Mouse (Mus musculus) kidney, embryonic 14.5 days (tissue): ENCODE data around the gene Tbxa2r. TPM values are rescaled to one million over a fixed set of nuclear protein-coding genes. Genes with fewer than 3 reads are reported as not detected.

Experiments used
- ATAC-seq: fragments of 200-750 bp; cut with Nextera tagmentation; 2 replicates; pipeline ENCODE4 v1.8.0; 2017; ENCODE audit warnings: moderate number of reproducible peaks, mild to moderate bottlenecking, moderate TSS enrichment, moderate library complexity; ENCODE audit not compliant: low FRiP score, low TSS enrichment
- H3K27ac ChIP-seq: fragments of 300-500 bp; sonication (generic); 2 replicates; pipeline ENCODE4 v1.5.1; 2014; ENCODE audit warnings: low read depth, mild to moderate bottlenecking, low read length, moderate library complexity, mixed read lengths
- H3K27me3 ChIP-seq: fragments of 300-500 bp; sonication (generic); 2 replicates; pipeline ENCODE4 v1.6.1; 2014; ENCODE audit warnings: mild to moderate bottlenecking, low read length; ENCODE audit not compliant: control insufficient read depth, insufficient read depth
- H3K36me3 ChIP-seq: fragments of 300-500 bp; sonication (generic); 2 replicates; pipeline ENCODE4 v1.6.1; 2014; ENCODE audit warnings: low read length, mixed read lengths; ENCODE audit not compliant: control insufficient read depth, insufficient read depth
- H3K4me1 ChIP-seq: fragments of 300-500 bp; sonication (generic); 2 replicates; pipeline ENCODE4 v1.6.1; 2014; ENCODE audit warnings: low read length, mixed read lengths; ENCODE audit not compliant: control insufficient read depth, insufficient read depth
- H3K4me2 ChIP-seq: fragments of 300-500 bp; sonication (generic); replicated peaks from 2 replicates; pipeline ENCODE4 v1.6.1; 2014; ENCODE audit warnings: low read depth, mild to moderate bottlenecking, low read length
- H3K4me3 ChIP-seq: fragments of 300-500 bp; sonication (generic); 2 replicates; pipeline ENCODE4 v1.5.1; 2014; ENCODE audit warnings: mild to moderate bottlenecking, low read length
- H3K9ac ChIP-seq: fragments of 300-500 bp; sonication (generic); 2 replicates; pipeline ENCODE4 v1.6.1; 2014; ENCODE audit warnings: low read depth, mild to moderate bottlenecking, low read length, moderate library complexity
- H3K9me3 ChIP-seq: fragments of 300-500 bp; sonication (generic); 2 replicates; pipeline ENCODE4 v1.6.1; 2016; ENCODE audit warnings: low read length; ENCODE audit not compliant: control insufficient read depth
- WGBS: fragments of 180-500 bp; shearing (Covaris S2); extraction: QIAGEN DNeasy Blood & Tissue Kit; methylation state at CpG from one replicate; pipeline ENCODE4 v1.1.7; 2014; 5-methylcytosine and 5-hydroxymethylcytosine counted together
- polyA plus RNA-seq: library from polyadenylated mRNA; unstranded; fragments of >200 nt; fragmentation: Nextera tagmentation; extraction: Ambion mirVana; gene quantifications from 2 replicates; pipeline ENCODE4 v1.2.1, GENCODE M21; 2014

The Tbxa2r gene
- polyA plus RNA-seq, 1 experiment from 2014 or later: 10.1 TPM

DNA sequence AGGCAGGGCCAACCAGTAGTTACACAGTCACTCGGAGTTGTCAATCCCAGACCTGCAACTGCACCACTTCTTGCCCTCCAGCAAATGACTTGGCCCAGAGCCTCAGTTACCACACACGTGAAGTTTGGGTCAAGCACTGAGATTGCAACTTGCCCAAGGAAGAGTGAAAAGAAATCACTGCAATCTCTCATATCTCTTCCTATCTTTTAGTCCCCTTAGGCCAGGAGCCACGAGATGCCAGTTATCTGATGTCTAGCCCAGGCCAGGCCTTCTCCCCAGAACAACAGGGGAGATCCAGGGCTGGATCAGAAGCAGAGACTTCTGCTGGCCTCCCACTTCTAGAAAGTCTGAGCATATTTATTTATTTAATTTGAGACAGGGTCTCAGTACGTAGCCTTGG lies 27.0 kb downstream of the Tbxa2r start:
- H3K4me3 ChIP-seq: no peak overlapping the region
- H3K4me2 ChIP-seq: no peak overlapping the region
- WGBS: 86% methylated on average over 4 of the region's 4 CpGs
- H3K27ac ChIP-seq: no peak overlapping the region
- no peaks in the 10 kb centered on the region for H3K36me3 ChIP-seq
- no peaks in the 10 kb centered on the region for H3K27me3 ChIP-seq
- H3K9ac ChIP-seq: no peak overlapping the region
- no peaks in the 10 kb centered on the region for H3K9me3 ChIP-seq
- no peak for ATAC-seq
- peaks cover 12% of the 10 kb centered on the region; the same call in 1 of the 2 replicates for H3K4me1 ChIP-seq

DNA sequence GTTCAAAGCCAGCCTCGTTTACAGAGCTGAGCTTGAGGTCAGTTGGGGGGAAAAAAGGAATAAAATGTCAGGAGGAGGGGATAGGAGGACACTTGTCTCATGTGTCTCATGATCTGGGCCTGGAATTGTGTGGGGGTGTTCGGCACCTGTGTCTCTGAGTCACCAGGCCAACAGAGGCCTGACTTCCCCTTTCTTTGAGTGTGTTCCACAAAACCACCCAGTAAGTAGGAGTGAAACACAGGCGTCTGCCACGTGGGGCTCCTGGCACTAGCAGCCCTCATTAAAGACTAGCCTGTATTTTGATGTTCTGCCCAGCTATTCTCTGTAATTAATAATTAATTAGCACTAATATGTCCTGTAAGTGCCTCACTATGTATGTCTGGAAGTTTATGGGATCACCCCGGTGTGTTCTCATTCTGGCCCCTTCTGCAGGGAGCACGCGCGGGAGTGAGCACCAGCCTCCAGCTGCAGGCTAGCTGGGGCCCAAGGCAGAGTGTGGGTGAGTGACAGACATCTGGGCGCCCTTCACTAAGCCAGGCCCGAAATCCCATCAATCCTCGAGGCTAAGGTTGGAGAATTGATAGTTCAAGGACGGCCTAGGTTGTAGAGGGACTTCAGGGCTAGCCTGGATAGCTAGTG lies 27.9 kb downstream of the Tbxa2r start:
- H3K36me3 ChIP-seq: no peaks in the 10 kb centered on the region
- no peaks in the 10 kb centered on the region for H3K27me3 ChIP-seq
- H3K4me2 ChIP-seq: peak overlapping the region; percentile 99
- WGBS: 50% methylated on average over 12 of the region's 12 CpGs
- no peak for ATAC-seq
- peaks cover 16% of the 10 kb centered on the region; the same call in 1 of the 2 replicates for H3K4me1 ChIP-seq
- H3K9me3 ChIP-seq: no peaks in the 10 kb centered on the region
- H3K4me3 ChIP-seq: no peak overlapping the region
- H3K27ac ChIP-seq: no peak overlapping the region
- H3K9ac ChIP-seq: no peak overlapping the region

GRCm38 (mm10) chr10:81356991-81357844 lies 28.7 kb downstream of the Tbxa2r start, which contains the start of gene Mfsd12:
Gene Mfsd12, plus strand, starts transcription at chr10:81357491.
- Histone ChIP-seq H3K9me3 (no peaks in the 10 kb centered on the region), H3K4me2 (peak within 1 kb of the TSS; percentile 99), H3K4me3 (peak within 1 kb of the TSS; percentile 82), H3K36me3 (peaks cover 2% of the 10 kb centered on the region; the same call in 1 of the 2 replicates), H3K9ac (peak within 1 kb of the TSS; percentile 76), H3K27me3 (no peaks in the 10 kb centered on the region), H3K4me1 (peaks cover 16% of the 10 kb centered on the region; the same call in 1 of the 2 replicates), H3K27ac (no peak within 1 kb of the TSS)
- ATAC-seq: peak; percentile 90
- 2% methylated on average over 66 of the region's 79 CpGs for WGBS

GRCm38 (mm10) chr10:81358209-81358608 lies 29.7 kb downstream of the Tbxa2r start:
- H3K4me2 ChIP-seq: peak overlapping the region; percentile 99
- H3K27ac ChIP-seq: no peak overlapping the region
- no peak for ATAC-seq
- H3K9me3 ChIP-seq: no peaks in the 10 kb centered on the region
- peak overlapping the region; percentile 82 for H3K4me3 ChIP-seq
- H3K27me3 ChIP-seq: peaks cover under 1% of the 10 kb centered on the region; the same call in 1 of the 2 replicates
- WGBS: 40% methylated on average over 4 of the region's 4 CpGs
- peaks cover 2% of the 10 kb centered on the region; the same call in 1 of the 2 replicates for H3K36me3 ChIP-seq
- peaks cover 21% of the 10 kb centered on the region; the same call in 1 of the 2 replicates for H3K4me1 ChIP-seq
- peak overlapping the region; percentile 76 for H3K9ac ChIP-seq

- Histone ChIP-seq H3K4me1 (peaks cover 27% of the 10 kb centered on the region), H3K9ac (peak overlapping the region; percentile 76; the same call in 1 of the 2 replicates), H3K27me3 (peaks cover 6% of the 10 kb centered on the region), H3K27ac (no peak overlapping the region), H3K36me3 (peaks cover 2% of the 10 kb centered on the region; the same call in 1 of the 2 replicates), H3K9me3 (no peaks in the 10 kb centered on the region), H3K4me3 (no peak overlapping the region), H3K4me2 (peak overlapping the region; percentile 99)
- 55% methylated on average over 1 of the region's 1 CpGs for WGBS
- no peak for ATAC-seq
Observed at GRCm38 (mm10) chr10:81358841-81359240, 30.3 kb downstream of the Tbxa2r start.

DNA sequence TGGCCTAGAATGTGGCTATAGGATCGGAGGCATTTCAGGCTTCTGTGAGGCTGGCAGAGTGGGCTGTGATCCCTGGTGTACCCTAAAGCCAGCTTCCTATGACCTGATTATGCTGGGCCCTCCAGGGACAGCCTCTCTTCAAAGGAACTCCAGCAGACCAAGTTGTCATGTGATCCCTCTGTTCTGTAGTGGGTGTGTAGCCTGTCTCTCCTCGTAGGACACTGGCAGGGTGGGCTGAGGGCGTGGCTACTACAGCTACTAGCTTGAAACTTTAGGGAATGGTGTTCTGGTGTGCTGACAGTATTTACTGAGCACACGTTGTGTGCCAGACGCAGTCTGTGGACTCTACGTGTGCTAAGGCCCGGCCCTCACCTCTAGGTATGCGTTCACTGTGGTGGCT lies 32.2 kb downstream of the Tbxa2r start:
- no peak overlapping the region for H3K4me2 ChIP-seq
- H3K4me1 ChIP-seq: peaks cover 39% of the 10 kb centered on the region
- peaks cover 14% of the 10 kb centered on the region for H3K27me3 ChIP-seq
- H3K27ac ChIP-seq: no peak overlapping the region
- no peak for ATAC-seq
- no peaks in the 10 kb centered on the region for H3K9me3 ChIP-seq
- H3K4me3 ChIP-seq: no peak overlapping the region
- peaks cover 2% of the 10 kb centered on the region; the same call in 1 of the 2 replicates for H3K36me3 ChIP-seq
- WGBS: 66% methylated on average over 8 of the region's 8 CpGs
- H3K9ac ChIP-seq: no peak overlapping the region

- Histone ChIP-seq H3K9me3 (no peaks in the 10 kb centered on the region), H3K4me2 (no peak overlapping the region), H3K27me3 (peaks cover 14% of the 10 kb centered on the region), H3K4me3 (no peak overlapping the region), H3K9ac (no peak overlapping the region), H3K4me1 (peaks cover 39% of the 10 kb centered on the region), H3K36me3 (peaks cover 14% of the 10 kb centered on the region), H3K27ac (no peak overlapping the region)
- 73% methylated on average over 12 of the region's 12 CpGs for WGBS
- ATAC-seq: no peak
Observed at GRCm38 (mm10) chr10:81362336-81362949, 33.9 kb downstream of the Tbxa2r start.

DNA sequence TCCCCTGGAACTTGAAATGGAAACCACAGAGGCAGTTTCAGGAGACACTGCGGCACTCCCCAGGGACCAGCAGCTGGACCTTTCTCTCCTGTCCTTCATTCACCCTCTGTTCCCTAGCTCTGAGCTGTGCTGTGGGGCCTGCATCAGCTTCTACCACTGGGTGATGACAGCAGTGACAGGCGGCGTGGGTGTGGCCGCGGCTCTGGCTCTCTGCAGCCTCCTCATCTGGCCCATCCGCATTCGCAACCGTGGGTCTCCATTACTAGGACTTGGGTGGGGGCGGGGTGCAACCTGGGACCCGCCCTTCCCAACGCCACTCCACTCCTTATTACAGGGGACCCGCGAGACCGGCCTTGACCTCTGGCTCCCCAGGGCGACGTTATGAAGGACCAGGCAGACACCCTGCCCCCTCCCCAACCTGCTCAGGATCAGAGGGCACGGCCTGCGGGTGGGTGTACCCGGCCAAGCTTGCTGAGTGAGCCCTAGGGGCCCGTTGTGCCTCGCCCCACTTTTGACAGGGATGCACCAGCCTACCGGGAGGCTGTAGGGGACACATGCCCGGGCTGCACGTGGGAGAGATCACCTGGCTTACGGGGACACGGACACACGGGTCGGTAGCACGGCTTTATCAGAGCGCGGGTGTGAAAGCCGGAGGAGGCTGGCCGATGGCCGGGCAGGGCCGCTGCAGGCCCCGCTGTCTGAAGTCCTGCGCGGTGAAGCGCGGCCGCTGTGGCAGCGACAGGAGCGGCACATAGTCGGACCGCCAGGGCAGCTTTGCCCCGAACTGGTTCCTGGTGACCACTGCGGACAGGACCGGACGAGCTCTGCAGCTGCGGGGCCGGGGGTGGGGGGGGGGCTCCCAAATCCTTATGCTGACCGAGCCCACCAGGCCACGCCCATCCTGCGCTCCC lies 35.2 kb downstream of the Tbxa2r start:
- Histone ChIP-seq H3K27ac (no peak overlapping the region), H3K4me1 (peaks cover 28% of the 10 kb centered on the region), H3K9me3 (no peaks in the 10 kb centered on the region), H3K9ac (peak overlapping the region; percentile 45), H3K27me3 (peaks cover 14% of the 10 kb centered on the region), H3K4me3 (peak overlapping the region; percentile 34), H3K4me2 (peak overlapping the region; percentile 68), H3K36me3 (peaks cover 27% of the 10 kb centered on the region)
- ATAC-seq: peak; percentile 22
- WGBS: 9% methylated on average over 54 of the region's 54 CpGs
